Mouse (Mus musculus) spleen, embryonic (tissue): Measurements from ENCODE around the gene Lrp8.

Source experiments
- CTCF ChIA-PET: fragments of 350-600 bp; sonication (Branson Sonifier 250); formaldehyde crosslinking; loops from one replicate; lab custom pipeline; 2022; lab: Charles Lee

The Lrp8 gene

GRCm38 (mm10) chr4:107920336-107920735 is 118.3 kb downstream of the Lrp8 start:
- CTCF ChIA-PET, result no interaction called here

- CTCF ChIA-PET, result no interaction called here
Observed at GRCm38 (mm10) chr4:107921152-107921695, 119.2 kb downstream of the Lrp8 start.

- CTCF ChIA-PET, result no interaction called here
Observed at GRCm38 (mm10) chr4:107921952-107922351, 119.9 kb downstream of the Lrp8 start.

GRCm38 (mm10) chr4:107923145-107923802 is 121.2 kb downstream of the Lrp8 start, which contains the start of gene Cpt2:
Gene Cpt2, minus strand, starts transcription at chr4:107923610.
- CTCF ChIA-PET, result no interaction called here

GRCm38 (mm10) chr4:107923803-107924194 is 121.7 kb downstream of the Lrp8 start:
- CTCF ChIA-PET, result no interaction called here
